Mouse (Mus musculus): ENCODE measurements around the gene Anp32a. TPM values are rescaled to one million over a fixed set of nuclear protein-coding genes. Genes with fewer than 3 reads are reported as not detected.

Anp32a gene
- polyA plus RNA-seq (2015; fragmentation: Nextera tagmentation; extraction: Ambion mirVana) = 66.2 and 74.9 TPM in 2 replicates

DNA sequence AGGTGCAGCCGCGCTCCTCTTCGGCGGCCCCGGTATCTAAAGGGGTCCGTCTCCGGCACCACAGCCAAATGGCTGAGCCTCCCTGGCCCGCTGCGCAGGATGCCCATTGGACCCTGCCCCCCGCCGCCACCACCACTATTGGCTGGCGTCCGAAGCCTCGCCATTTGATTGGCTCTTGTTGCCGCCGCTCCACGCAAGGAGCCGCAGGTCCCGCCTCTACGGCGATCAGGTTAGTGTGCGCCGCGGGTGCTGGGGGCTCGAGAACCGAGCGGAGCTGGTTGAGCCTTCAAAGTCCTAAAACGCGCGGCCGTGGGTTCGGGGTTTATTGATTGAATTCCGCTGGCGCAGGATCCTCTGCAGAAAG, at the start of gene Anp32a:
TSS of gene Anp32a (plus strand) at position 171 of the 364 bp plus-strand sequence.

Other genes starting within 250 kb of the Anp32a start
- gene Glce, start 218.6 kb upstream of the Anp32a start, polyA plus RNA-seq (2015; fragmentation: Nextera tagmentation; extraction: Ambion mirVana) = 9.2 and 11.5 TPM in 2 replicates
- not detected in 2 replicates for gene Spesp1, start 59.1 kb upstream of the Anp32a start, polyA plus RNA-seq (2015; fragmentation: Nextera tagmentation; extraction: Ambion mirVana)
- 2.1 and 2.7 TPM in 2 replicates for gene Coro2b, start 195.8 kb downstream of the Anp32a start, polyA plus RNA-seq (2015; fragmentation: Nextera tagmentation; extraction: Ambion mirVana)